Mouse (Mus musculus): Measurements from ENCODE around the gene Spg21. TPM values are rescaled to one million over a fixed set of nuclear protein-coding genes. Genes with fewer than 3 reads are reported as not detected.

The Spg21 gene
- 40.3 and 57.6 TPM in 2 replicates for polyA plus RNA-seq (2012; rRNA removed; ENCODE audit: low replicate concordance)

DNA sequence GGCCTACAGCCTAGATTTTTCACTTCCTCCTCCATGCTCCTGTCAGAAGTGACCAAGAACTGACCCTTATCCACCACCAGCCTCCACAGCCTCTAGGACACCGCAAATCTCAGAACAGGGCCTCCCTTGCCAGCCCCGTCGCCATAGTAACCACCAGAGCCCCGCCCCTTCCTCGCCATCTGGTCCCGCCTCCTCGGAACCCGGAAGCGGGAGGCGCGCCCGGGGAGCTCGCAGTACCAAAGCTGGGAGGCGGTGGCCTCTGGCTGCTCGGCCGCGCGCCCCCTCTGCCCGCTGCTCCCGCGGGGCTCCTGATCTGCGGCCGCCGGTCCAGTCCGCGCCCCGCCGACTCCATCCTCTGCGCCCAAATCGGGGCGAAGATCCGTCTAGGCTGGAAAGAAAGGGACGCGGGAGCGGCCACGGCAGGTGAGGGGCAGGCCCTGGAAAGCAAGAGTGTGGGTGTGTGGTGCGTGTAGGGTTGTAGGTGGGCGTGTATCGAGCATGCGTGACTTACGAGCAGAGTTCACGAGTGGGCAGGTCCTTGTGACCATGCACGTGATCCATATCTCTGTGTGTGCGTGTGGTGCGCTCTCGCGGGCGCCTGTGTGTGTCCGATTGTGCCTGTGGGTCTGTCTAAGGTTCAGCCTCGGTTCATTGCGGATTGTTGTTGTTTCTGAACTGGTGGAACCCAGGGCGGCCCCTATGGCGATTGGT lies at the start of gene Spg21:
TSS of gene Spg21 (plus strand) at position 216 of the 711 bp plus-strand sequence.

DNA sequence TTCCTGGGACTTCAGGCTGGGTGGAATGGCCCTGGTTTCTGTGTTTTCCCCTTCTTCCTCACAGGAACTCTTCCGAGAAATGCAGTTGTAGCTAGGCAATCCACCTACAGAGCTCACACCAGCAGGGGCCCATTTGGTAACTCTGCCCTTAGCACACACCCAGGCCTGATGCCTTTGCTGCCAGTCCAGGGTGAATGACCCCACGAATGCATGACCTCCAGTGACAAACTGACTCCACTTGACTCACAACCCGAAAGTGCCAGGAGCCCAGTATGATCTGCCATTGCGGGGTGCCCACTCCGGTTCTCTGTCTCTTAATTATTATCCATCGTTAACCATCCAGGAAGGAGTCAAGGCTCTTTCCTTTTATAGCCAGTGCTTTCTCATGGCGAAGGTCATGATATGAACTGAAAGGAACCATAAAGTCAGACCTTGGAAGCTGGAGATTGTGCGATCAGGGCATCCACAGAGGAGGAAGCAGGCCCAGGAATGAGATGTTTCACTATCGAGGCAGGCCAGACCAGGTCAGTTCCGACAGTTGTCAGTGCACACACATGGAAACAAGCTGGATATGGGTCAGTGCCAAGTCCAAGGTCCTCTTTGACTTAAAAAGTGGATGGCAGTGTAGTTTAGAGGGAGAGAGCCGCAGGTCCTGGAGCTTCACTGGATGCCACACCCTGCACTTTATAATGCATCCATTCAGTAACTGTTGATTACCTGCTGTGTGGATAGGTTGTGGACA lies 37.8 kb upstream of the Spg21 start, which contains the start of gene Slc51b:
TSS of gene Slc51b (minus strand) at position 196 of the 742 bp plus-strand sequence.

DNA sequence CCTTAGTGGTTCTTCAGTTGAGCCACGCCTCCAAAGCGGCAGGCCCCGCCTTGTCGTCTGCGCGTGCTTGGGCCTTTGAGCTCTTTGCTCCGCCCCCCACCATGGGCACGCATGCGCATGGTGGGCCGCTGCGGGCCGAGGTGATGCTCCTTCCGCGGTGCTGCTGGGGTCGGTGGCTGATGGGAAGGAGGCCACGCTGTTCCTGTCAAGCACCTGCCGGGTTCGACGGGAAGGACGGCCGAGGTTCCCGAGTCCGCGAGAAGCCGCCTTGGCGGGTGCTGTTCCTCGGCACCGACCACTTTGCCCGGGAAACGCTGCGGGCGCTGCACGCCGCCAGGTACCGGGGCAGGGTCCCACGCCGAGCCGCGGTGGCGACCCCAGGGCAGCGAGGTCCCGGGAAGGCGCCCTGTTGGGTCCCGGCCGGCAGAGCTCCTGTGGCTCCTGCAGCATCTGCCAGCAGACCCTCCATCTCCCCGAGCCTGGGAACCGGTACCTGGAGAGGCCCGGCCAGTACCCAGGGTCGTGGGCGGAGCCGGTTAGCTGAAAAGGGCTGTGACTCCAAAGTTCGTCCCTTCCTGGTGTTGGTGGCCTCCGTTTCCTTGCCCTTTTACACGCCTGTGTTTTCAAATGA lies 25.0 kb upstream of the Spg21 start, which contains the start of gene Mtfmt:
TSS of gene Mtfmt (plus strand) at position 112 of the 631 bp plus-strand sequence.

DNA sequence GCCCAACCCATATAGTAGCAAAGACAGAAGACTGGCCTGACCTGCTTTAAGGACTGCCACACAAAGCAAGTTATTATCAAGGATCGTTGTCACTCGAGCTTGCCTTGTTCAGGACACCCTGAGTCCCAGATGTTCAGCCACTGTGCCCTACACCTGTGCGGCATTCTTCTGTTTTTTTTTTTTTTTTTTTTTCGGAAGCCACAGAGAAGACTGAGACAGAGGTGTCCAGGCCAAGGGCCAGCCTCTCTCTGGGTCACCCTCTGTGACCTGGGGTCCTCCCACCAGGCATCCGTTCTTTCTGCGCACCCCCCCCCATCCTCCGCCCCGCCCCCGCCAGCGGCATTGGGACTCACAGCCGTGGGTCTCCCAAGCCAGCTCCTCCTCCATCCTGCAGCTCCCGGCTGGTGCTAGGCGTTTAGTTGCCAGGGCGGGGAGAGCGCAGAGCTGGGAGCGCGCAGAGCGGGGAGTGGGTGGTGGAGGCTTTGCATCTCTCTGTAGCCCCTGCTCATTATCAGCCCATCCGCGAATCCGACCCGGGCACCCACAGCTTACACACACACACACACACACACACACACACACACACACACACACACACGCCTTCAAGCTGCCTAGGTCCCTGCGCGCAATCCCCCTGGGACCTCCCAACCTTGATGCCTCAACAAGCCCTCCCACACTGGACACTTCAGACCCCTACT lies 59.2 kb downstream of the Spg21 start, which contains the start of gene Ankdd1a:
TSS of gene Ankdd1a (minus strand) at position 387 of the 698 bp plus-strand sequence.

Other genes with a start within 250 kb of the Spg21 start
- gene Cilp, start 195.8 kb upstream of the Spg21 start, polyA plus RNA-seq (2012; rRNA removed; ENCODE audit: low replicate concordance) = 17.1 and 26.0 TPM in 2 replicates
- 13.1 and 16.5 TPM in 2 replicates for gene Clpx, start 166.7 kb upstream of the Spg21 start, polyA plus RNA-seq (2012; rRNA removed; ENCODE audit: low replicate concordance)
- 6.5 and 10.1 TPM in 2 replicates for gene Pdcd7, start 114.8 kb upstream of the Spg21 start, polyA plus RNA-seq (2012; rRNA removed; ENCODE audit: low replicate concordance)
- 0.16 and 0.27 TPM in 2 replicates for gene Ubap1l, start 99.9 kb upstream of the Spg21 start, polyA plus RNA-seq (2012; rRNA removed; ENCODE audit: low replicate concordance)
- 1.8 and 2.6 TPM in 2 replicates for gene Kbtbd13, start 69.3 kb upstream of the Spg21 start, polyA plus RNA-seq (2012; rRNA removed; ENCODE audit: low replicate concordance)
- gene Rasl12, start 62.4 kb upstream of the Spg21 start, polyA plus RNA-seq (2012; rRNA removed; ENCODE audit: low replicate concordance) = 45.7 and 82.2 TPM in 2 replicates
- not detected in 2 replicates for gene Slc51b, start 38.0 kb upstream of the Spg21 start, polyA plus RNA-seq (2012; rRNA removed; ENCODE audit: low replicate concordance)
- gene Mtfmt, start 25.2 kb upstream of the Spg21 start, polyA plus RNA-seq (2012; rRNA removed; ENCODE audit: low replicate concordance) = 12.4 and 14.4 TPM in 2 replicates
- 0.45 and 0.82 TPM in 2 replicates for gene Ankdd1a, start 59.2 kb downstream of the Spg21 start, polyA plus RNA-seq (2012; rRNA removed; ENCODE audit: low replicate concordance)
- gene Plekho2, start 119.1 kb downstream of the Spg21 start, polyA plus RNA-seq (2012; rRNA removed; ENCODE audit: low replicate concordance) = 34.8 and 57.1 TPM in 2 replicates
- gene Pif1, start 126.2 kb downstream of the Spg21 start, polyA plus RNA-seq (2012; rRNA removed; ENCODE audit: low replicate concordance) = 0.20 and 1.8 TPM in 2 replicates
- 60.9 and 102 TPM in 2 replicates for gene Rbpms2, start 168.7 kb downstream of the Spg21 start, polyA plus RNA-seq (2012; rRNA removed; ENCODE audit: low replicate concordance)
- gene Oaz2, start 207.1 kb downstream of the Spg21 start, polyA plus RNA-seq (2012; rRNA removed; ENCODE audit: low replicate concordance) = 133 and 140 TPM in 2 replicates